18 mouse cellular contexts compared by ENCODE assay signal in the genomic region with DNA sequence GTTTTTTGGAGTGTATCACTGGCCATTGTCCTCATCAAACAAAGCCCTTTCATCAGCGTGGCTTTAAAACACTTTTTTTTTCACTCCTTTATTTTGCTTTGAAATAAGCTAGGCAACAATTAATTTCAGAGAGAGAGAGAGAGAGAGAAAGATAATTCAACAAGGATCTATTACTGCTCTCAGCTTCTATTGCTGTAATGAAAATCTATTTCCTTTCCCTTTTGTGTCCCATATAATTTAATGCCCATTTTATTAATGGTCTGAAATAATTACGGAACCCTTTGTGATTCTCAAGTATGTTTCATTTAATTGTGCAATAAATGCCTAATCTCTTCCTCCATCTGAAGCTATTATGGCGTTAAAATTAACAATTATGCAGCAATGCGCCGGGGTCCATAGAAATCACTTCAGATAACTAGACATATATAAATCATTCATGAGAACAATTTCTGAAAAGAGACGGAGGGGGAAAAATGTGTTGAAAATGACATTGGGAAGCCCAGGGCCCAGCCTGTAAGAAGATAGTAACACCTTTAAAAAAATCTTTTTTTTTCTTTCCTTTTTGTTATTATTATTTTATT.
DNase-seq lines count a peak whose midpoint lies in the region; ATAC-seq and TF ChIP-seq lines count a peak whose summit lies in the region.
"Had no signal": no experiment of that assay in that cellular context is flagged by ENCODE, and none has a peak within 500 bp of the region (broad histone marks: within the 10 kb centered on the region; RNA-seq: fewer than 3 reads in every experiment).

No protein-coding gene starts in this region.

- 0 out of 2 replicates have a peak overlapping the region, but pooled peaks have one; percentile 15 for H3K4me2 ChIP-seq in forebrain, embryonic 11.5 days (ENCODE audit: low read depth, low read length, severe bottlenecking)
- peak overlapping the region; percentile 30; the same call in 1 of the 2 replicates for H3K4me2 ChIP-seq in hindbrain, embryonic 12.5 days (replicated peaks)
- peak overlapping the region; percentile 32; the same call in 1 of the 2 replicates for H3K4me2 ChIP-seq in midbrain, embryonic 15.5 days
- no peak overlapping the region for H3K4me2 ChIP-seq in heart, embryonic 12.5 days
- H3K4me2 ChIP-seq: embryonic facial prominence, embryonic 15.5 days; liver, embryonic 15.5 days had no signal

- no peak overlapping the region for H3K27ac ChIP-seq in forebrain, embryonic 11.5 days (ENCODE audit: low read depth, low read length)
- H3K27ac ChIP-seq in forebrain, embryonic 10.5 days: no peak overlapping the region
- no peak overlapping the region for H3K27ac ChIP-seq in hindbrain, embryonic 12.5 days
- 0 out of 2 replicates have a peak overlapping the region, but pooled peaks have one; percentile 6 for H3K27ac ChIP-seq in midbrain, embryonic 15.5 days
- H3K27ac ChIP-seq in heart, embryonic 12.5 days (ENCODE audit: poor library complexity, severe bottlenecking): no peak overlapping the region
- H3K27ac ChIP-seq: embryonic facial prominence, embryonic 15.5 days; kidney, postnatal 0 days; liver, embryonic 15.5 days; macrophage had no signal

- no peak for DNase-seq in forebrain, embryonic 11.5 days (ENCODE audit: low spot score)
- DNase-seq in forebrain, embryonic 10.5 days (ENCODE audit: extremely low spot score, low spot score): no peak
- DNase-seq in brain, embryonic 14.5 days (ENCODE audit: low read depth): peak; percentile 86
- no peak for DNase-seq in heart, postnatal 10 days
- DNase-seq in adrenal gland, postnatal 14 days: no peak
- DNase-seq: adrenal gland, postnatal 10 days; cerebellum, adult 2 months; cerebellum, postnatal 36 days; kidney, adult 18-20 months; thymus, postnatal 25 days had no signal

- no peak for ATAC-seq in forebrain, embryonic 11.5 days (replicated peaks; ENCODE audit: low FRiP score)
- peak; percentile 29; the same call in 1 of the 2 replicates for ATAC-seq in hindbrain, embryonic 12.5 days (ENCODE audit: low FRiP score)
- ATAC-seq in midbrain, embryonic 15.5 days (replicated peaks): 0 out of 2 replicates have a peak, but pooled peaks have one; percentile 11
- ATAC-seq in heart, embryonic 12.5 days (ENCODE audit: insufficient number of reproducible peaks, low FRiP score): no peak
- ATAC-seq: Patski had no signal

- no peak for TF ChIP-seq POLR2A in brain, embryonic 14.5 days (IDR thresholded peaks at IDR 0.05; ENCODE audit: borderline replicate concordance, extremely low read depth, insufficient read depth, insufficient read length, poor library complexity, severe bottlenecking)

- no peaks in the 10 kb centered on the region for H3K4me1 ChIP-seq in forebrain, embryonic 11.5 days (replicated peaks; ENCODE audit: control insufficient read depth, insufficient read depth, low read length)
- peaks cover 19% of the 10 kb centered on the region for H3K4me1 ChIP-seq in forebrain, embryonic 10.5 days
- H3K4me1 ChIP-seq in hindbrain, embryonic 12.5 days: peaks cover 5% of the 10 kb centered on the region
- H3K4me1 ChIP-seq in midbrain, embryonic 15.5 days: peaks cover 14% of the 10 kb centered on the region
- no peaks in the 10 kb centered on the region for H3K4me1 ChIP-seq in heart, embryonic 12.5 days (replicated peaks)
- H3K4me1 ChIP-seq: embryonic facial prominence, embryonic 15.5 days; liver, embryonic 15.5 days had no signal

- H3K36me3 ChIP-seq in forebrain, embryonic 11.5 days (ENCODE audit: control insufficient read depth, insufficient read depth, low read length): no peaks in the 10 kb centered on the region
- no peaks in the 10 kb centered on the region for H3K36me3 ChIP-seq in forebrain, embryonic 10.5 days (replicated peaks)
- no peaks in the 10 kb centered on the region for H3K36me3 ChIP-seq in hindbrain, embryonic 12.5 days
- H3K36me3 ChIP-seq in midbrain, embryonic 15.5 days (replicated peaks): no peaks in the 10 kb centered on the region
- H3K36me3 ChIP-seq in heart, embryonic 12.5 days: no peaks in the 10 kb centered on the region
- H3K36me3 ChIP-seq: embryonic facial prominence, embryonic 15.5 days; liver, embryonic 15.5 days had no signal

- no peak overlapping the region for H3K4me3 ChIP-seq in forebrain, embryonic 11.5 days (ENCODE audit: low read depth, low read length)
- no peak overlapping the region for H3K4me3 ChIP-seq in forebrain, embryonic 10.5 days
- no peak overlapping the region for H3K4me3 ChIP-seq in hindbrain, embryonic 12.5 days
- no peak overlapping the region for H3K4me3 ChIP-seq in midbrain, embryonic 15.5 days
- H3K4me3 ChIP-seq in heart, embryonic 12.5 days: no peak overlapping the region
- H3K4me3 ChIP-seq: embryonic facial prominence, embryonic 15.5 days; liver, embryonic 15.5 days had no signal

- WGBS in forebrain, embryonic 11.5 days: 43% methylated on average over 6 of the region's 6 CpGs
- 71% methylated on average over 6 of the region's 6 CpGs for WGBS in forebrain, embryonic 10.5 days
- 44% methylated on average over 6 of the region's 6 CpGs for WGBS in hindbrain, embryonic 12.5 days
- 20% methylated on average over 6 of the region's 6 CpGs for WGBS in midbrain, embryonic 15.5 days
- WGBS in heart, embryonic 12.5 days: 83% methylated on average over 6 of the region's 6 CpGs

- intact Hi-C loops in heart, postnatal 10 days (cut with DNase I): no loop called here

- H3K27me3 ChIP-seq in forebrain, embryonic 11.5 days (ENCODE audit: control insufficient read depth, insufficient read depth, low read length): no peaks in the 10 kb centered on the region
- peaks cover 35% of the 10 kb centered on the region for H3K27me3 ChIP-seq in forebrain, embryonic 10.5 days (ENCODE audit: poor library complexity, severe bottlenecking)
- no peaks in the 10 kb centered on the region for H3K27me3 ChIP-seq in hindbrain, embryonic 12.5 days
- 0 out of 2 replicates have a peak, but pooled peaks cover 7% of the 10 kb centered on the region for H3K27me3 ChIP-seq in midbrain, embryonic 15.5 days (replicated peaks)
- no peaks in the 10 kb centered on the region for H3K27me3 ChIP-seq in heart, embryonic 12.5 days (replicated peaks)
- H3K27me3 ChIP-seq: embryonic facial prominence, embryonic 15.5 days; liver, embryonic 15.5 days; Patski had no signal

- no peaks in the 10 kb centered on the region for H3K9me3 ChIP-seq in forebrain, embryonic 11.5 days (ENCODE audit: control insufficient read depth, low read length)
- no peaks in the 10 kb centered on the region for H3K9me3 ChIP-seq in forebrain, embryonic 10.5 days
- peaks cover 3% of the 10 kb centered on the region for H3K9me3 ChIP-seq in hindbrain, embryonic 12.5 days (replicated peaks)
- H3K9me3 ChIP-seq in midbrain, embryonic 15.5 days: no peaks in the 10 kb centered on the region
- H3K9me3 ChIP-seq in heart, embryonic 12.5 days (replicated peaks): no peaks in the 10 kb centered on the region
- H3K9me3 ChIP-seq: embryonic facial prominence, embryonic 15.5 days had no signal

- H3K9ac ChIP-seq in forebrain, embryonic 11.5 days (ENCODE audit: low read length): no peak overlapping the region
- H3K9ac ChIP-seq in hindbrain, embryonic 12.5 days: no peak overlapping the region
- H3K9ac ChIP-seq in midbrain, embryonic 15.5 days: no peak overlapping the region
- no peak overlapping the region for H3K9ac ChIP-seq in heart, embryonic 12.5 days
- H3K9ac ChIP-seq: embryonic facial prominence, embryonic 15.5 days; liver, embryonic 15.5 days had no signal

- no peak for TF ChIP-seq CTCF in brain, embryonic 14.5 days (IDR thresholded peaks at IDR 0.05; ENCODE audit: borderline replicate concordance, extremely low read depth, insufficient read depth, insufficient read length)

Comparison
In these comparisons a context has a peak if more than half of its experiments do, and no peak if none do; other contexts are left out.
1. ATAC-seq: peak in hindbrain, embryonic 12.5 days (single experiment) and midbrain, embryonic 15.5 days (single experiment); none in forebrain, embryonic 11.5 days (single experiment) and heart, embryonic 12.5 days (single experiment).